Mouse (Mus musculus): ENCODE results near the gene Atp6v1fnb. TPM values are rescaled to one million over a fixed set of nuclear protein-coding genes. Genes with fewer than 3 reads are reported as not detected.

Atp6v1fnb gene
- total RNA-seq, 2 experiments from 2014 or later = not detected

- intact Hi-C loops (cut with DNase I) = loop anchor here (5.0 kb wide), 1 partner anchor 74 kb away; no protein-coding TSS in a partner anchor
- H3K4me3 ChIP-seq = peak overlapping the region; percentile 94
- peak overlapping the region; percentile 99 for H3K27ac ChIP-seq
- DNase-seq = peak; percentile 67
- no peak for TF ChIP-seq CTCF (IDR thresholded peaks at IDR 0.05)
Measured at GRCm38 (mm10) chr6:29435940-29436451, 35.2 kb upstream of the Atp6v1fnb start.

GRCm38 (mm10) chr6:29436461-29436934 lies 34.7 kb upstream of the Atp6v1fnb start:
- DNase-seq = peak; percentile 80
- intact Hi-C loops (cut with DNase I) = loop anchor here (5.0 kb wide), 1 partner anchor 74 kb away; no protein-coding TSS in a partner anchor

GRCm38 (mm10) chr6:29439251-29439650 lies 32.0 kb upstream of the Atp6v1fnb start:
- DNase-seq = peak; percentile 85
- Histone ChIP-seq H3K4me3 (peak overlapping the region; percentile 26), H3K27ac (peak overlapping the region; percentile 68)
- intact Hi-C loops (cut with DNase I) = loop anchor here (5.0 kb wide), 1 partner anchor 77 kb away; no protein-coding TSS in a partner anchor
- TF ChIP-seq CTCF (IDR thresholded peaks at IDR 0.05) = no peak

More at GRCm38 (mm10) chr6:29436461-29436934, 34.7 kb upstream of the Atp6v1fnb start:
- TF ChIP-seq CTCF (IDR thresholded peaks at IDR 0.05) = no peak
- peak overlapping the region; percentile 99 for H3K27ac ChIP-seq
- peak overlapping the region; percentile 94 for H3K4me3 ChIP-seq

- intact Hi-C loops (cut with DNase I) = loop anchor here (5.0 kb wide), 1 partner anchor 77 kb away; no protein-coding TSS in a partner anchor
- peak overlapping the region; percentile 68 for H3K27ac ChIP-seq
- no peak overlapping the region for H3K4me3 ChIP-seq
- DNase-seq = no peak
- TF ChIP-seq CTCF (IDR thresholded peaks at IDR 0.05) = no peak
Measured at GRCm38 (mm10) chr6:29439789-29440188, 31.4 kb upstream of the Atp6v1fnb start.

- DNase-seq = peak; percentile 72
- Histone ChIP-seq H3K27ac (no peak overlapping the region), H3K4me3 (no peak overlapping the region)
- TF ChIP-seq CTCF (IDR thresholded peaks at IDR 0.05) = peak; percentile 77
- intact Hi-C loops (cut with DNase I) = no loop called here
Measured at GRCm38 (mm10) chr6:29444773-29445172, 26.5 kb upstream of the Atp6v1fnb start.

GRCm38 (mm10) chr6:29445354-29445753 lies 25.9 kb upstream of the Atp6v1fnb start:
- no peak overlapping the region for H3K4me3 ChIP-seq
- intact Hi-C loops (cut with DNase I) = no loop called here
- peak; percentile 47 for DNase-seq
- H3K27ac ChIP-seq = no peak overlapping the region
- no peak for TF ChIP-seq CTCF (IDR thresholded peaks at IDR 0.05)

- intact Hi-C loops (cut with DNase I) = no loop called here
- no peak overlapping the region for H3K4me3 ChIP-seq
- TF ChIP-seq CTCF (IDR thresholded peaks at IDR 0.05) = no peak
- H3K27ac ChIP-seq = no peak overlapping the region
- no peak for DNase-seq
Measured at GRCm38 (mm10) chr6:29449858-29450257, 21.4 kb upstream of the Atp6v1fnb start.

GRCm38 (mm10) chr6:29450667-29451066 lies 20.6 kb upstream of the Atp6v1fnb start:
- intact Hi-C loops (cut with DNase I) = no loop called here
- no peak for DNase-seq
- TF ChIP-seq CTCF (IDR thresholded peaks at IDR 0.05) = no peak
- no peak overlapping the region for H3K4me3 ChIP-seq
- no peak overlapping the region for H3K27ac ChIP-seq

GRCm38 (mm10) chr6:29461502-29461901 lies 9.7 kb upstream of the Atp6v1fnb start:
- no peak overlapping the region for H3K27ac ChIP-seq
- intact Hi-C loops (cut with DNase I) = no loop called here
- TF ChIP-seq CTCF (IDR thresholded peaks at IDR 0.05) = no peak
- no peak for DNase-seq
- H3K4me3 ChIP-seq = no peak overlapping the region

GRCm38 (mm10) chr6:29463388-29463787 lies 7.8 kb upstream of the Atp6v1fnb start:
- H3K4me3 ChIP-seq = no peak overlapping the region
- TF ChIP-seq CTCF (IDR thresholded peaks at IDR 0.05) = no peak
- 0 out of 2 replicates have a peak overlapping the region, but pooled peaks have one; percentile 3 for H3K27ac ChIP-seq
- intact Hi-C loops (cut with DNase I) = no loop called here
- no peak for DNase-seq

GRCm38 (mm10) chr6:29467583-29468354 lies 3.5 kb upstream of the Atp6v1fnb start, which contains the start of gene Atp6v1f:
TSS of gene Atp6v1f (plus strand) at chr6:29467718.
- Histone ChIP-seq H3K4me3 (peak within 1 kb of the TSS; percentile 78), H3K27ac (peak within 1 kb of the TSS; percentile 84)
- DNase-seq = peak; percentile 95
- intact Hi-C loops (cut with DNase I) = no loop called here
- TF ChIP-seq CTCF (IDR thresholded peaks at IDR 0.05) = no peak

GRCm38 (mm10) chr6:29468851-29469250 lies 2.4 kb upstream of the Atp6v1fnb start:
- TF ChIP-seq CTCF (IDR thresholded peaks at IDR 0.05) = no peak
- DNase-seq = no peak
- peak overlapping the region; percentile 78; the same call in 1 of the 2 replicates for H3K4me3 ChIP-seq
- no peak overlapping the region for H3K27ac ChIP-seq
- intact Hi-C loops (cut with DNase I) = no loop called here

Measured in gastrocnemius, adult 2 months (tissue).